9 mouse cellular contexts compared by ENCODE assay signal in genomic region chr5:27730666-27731065, GRCm38 (mm10).
DNase-seq lines count a peak whose midpoint lies in the region; ATAC-seq lines count a peak whose summit lies in the region.
"Had no signal": no experiment of that assay in that cellular context is flagged by ENCODE, and none has a peak within 500 bp of the region (broad histone marks: within the 10 kb centered on the region; RNA-seq: fewer than 3 reads in every experiment).

No protein-coding gene starts in this region.

- no peak for ATAC-seq in cerebellum, adult (ENCODE audit: insufficient number of reproducible peaks, low FRiP score, low TSS enrichment)
- ATAC-seq: intestine, embryonic 16.5 days had no signal

- DNase-seq in cerebellum, adult 11 months, result peak; percentile 41
- peak; percentile 34 for DNase-seq in ovary, postnatal 36 days (ENCODE audit: low spot score)
- DNase-seq in ovary, postnatal 10 days (ENCODE audit: low spot score), result no peak
- peak; percentile 2 for DNase-seq in fibroblast of lung, adult 2 months (ENCODE audit: low read depth)
- no peak for DNase-seq in embryo, embryonic 11 days
- DNase-seq in kidney, postnatal 36 days, result no peak
- no peak for DNase-seq in frontal cortex, postnatal 14 days (ENCODE audit: low spot score in 2 of 2)

Comparison
In these comparisons a context has a peak if more than half of its experiments do, and no peak if none do; other contexts are left out.
1. DNase-seq: peak in cerebellum, adult 11 months (single experiment), ovary, postnatal 36 days (single experiment) and fibroblast of lung, adult 2 months (single experiment); none in ovary, postnatal 10 days (single experiment), embryo, embryonic 11 days (single experiment), kidney, postnatal 36 days (0 of 2) and frontal cortex, postnatal 14 days (0 of 2).